Mouse (Mus musculus): ENCODE measurements around the gene Hspa5. TPM values are rescaled to one million over a fixed set of nuclear protein-coding genes. Genes with fewer than 3 reads are reported as not detected.
"Not testable (repeated sequence)": the region's sequence is repeated elsewhere in the genome, so short reads cannot be mapped to it uniquely, and the experiment has no call there.

Gene Hspa5
- polyA plus RNA-seq, 1 experiment = 519 TPM

DNA sequence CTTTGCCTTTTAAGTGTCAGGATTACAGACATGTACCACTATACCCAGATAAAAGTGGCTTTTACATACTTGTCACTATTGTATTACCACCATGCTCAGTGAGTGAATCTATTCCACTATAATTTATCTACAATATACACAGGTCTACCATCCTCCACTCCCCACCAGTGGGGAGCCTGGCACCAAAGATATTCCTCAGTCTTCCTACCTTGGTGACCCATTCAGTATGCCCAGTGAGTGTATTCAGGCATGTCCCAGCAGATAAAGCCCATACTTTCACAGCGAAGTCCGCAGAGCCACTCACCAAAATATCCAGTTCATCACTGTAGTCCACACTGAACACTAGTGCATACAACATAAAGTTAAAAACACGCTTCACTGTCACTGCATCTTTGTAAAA lies 39.0 kb downstream of the Hspa5 start:
- no peak overlapping the region for H3K9ac ChIP-seq (ENCODE audit: low read depth, poor library complexity, severe bottlenecking)
- no peaks in the 10 kb centered on the region for H3K4me1 ChIP-seq (ENCODE audit: control insufficient read depth, insufficient read depth, low read length)
- no peaks in the 10 kb centered on the region for H3K27me3 ChIP-seq (ENCODE audit: control insufficient read depth, insufficient read depth, low read length, poor library complexity, severe bottlenecking)
- no peak overlapping the region for H3K27ac ChIP-seq (ENCODE audit: insufficient read depth, low read length)
- no peak overlapping the region for H3K4me3 ChIP-seq (ENCODE audit: low read depth, low read length)
- no peaks in the 10 kb centered on the region for H3K9me3 ChIP-seq (replicated peaks; ENCODE audit: control insufficient read depth, insufficient read depth, low read length, poor library complexity, severe bottlenecking)
- TF ChIP-seq POLR2A (IDR thresholded peaks at IDR 0.05; ENCODE audit: insufficient read depth, low read length) (no peak), EP300 (IDR thresholded peaks at IDR 0.05; ENCODE audit: insufficient read depth, low read depth, low read length) (no peak), CTCF (IDR thresholded peaks at IDR 0.05; ENCODE audit: low read depth, low read length) (no peak)
- H3K36me3 ChIP-seq (ENCODE audit: control insufficient read depth, insufficient read depth, low read length, poor library complexity, severe bottlenecking) = peaks cover 61% of the 10 kb centered on the region

DNA sequence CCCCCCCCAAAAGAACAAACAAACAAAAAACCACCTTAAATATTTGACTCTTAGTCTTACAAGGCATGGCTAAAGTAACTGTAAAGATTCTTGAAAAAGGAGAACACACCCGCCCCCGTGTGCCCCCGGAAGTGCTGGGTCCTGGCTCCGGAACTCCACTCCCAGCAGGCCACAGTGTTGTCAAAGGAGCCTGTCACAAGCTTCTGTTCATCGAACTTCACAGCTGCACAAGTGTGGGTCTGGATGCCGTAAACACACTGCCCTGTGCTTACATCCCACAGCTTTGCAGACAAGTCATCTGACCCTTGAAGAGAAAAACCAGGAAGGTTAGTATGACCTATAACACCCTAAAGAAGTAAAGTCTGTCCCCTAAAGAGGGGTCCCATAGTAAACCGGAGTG lies 40.9 kb downstream of the Hspa5 start:
- H3K27me3 ChIP-seq (ENCODE audit: control insufficient read depth, insufficient read depth, low read length, poor library complexity, severe bottlenecking) = no peaks in the 10 kb centered on the region
- H3K36me3 ChIP-seq (ENCODE audit: control insufficient read depth, insufficient read depth, low read length, poor library complexity, severe bottlenecking) = peaks cover 57% of the 10 kb centered on the region
- H3K9me3 ChIP-seq (replicated peaks; ENCODE audit: control insufficient read depth, insufficient read depth, low read length, poor library complexity, severe bottlenecking) = no peaks in the 10 kb centered on the region
- no peak overlapping the region for H3K27ac ChIP-seq (ENCODE audit: insufficient read depth, low read length)
- no peaks in the 10 kb centered on the region for H3K4me1 ChIP-seq (ENCODE audit: control insufficient read depth, insufficient read depth, low read length)
- no peak for TF ChIP-seq CTCF (IDR thresholded peaks at IDR 0.05; ENCODE audit: low read depth, low read length)
- no peak for TF ChIP-seq EP300 (IDR thresholded peaks at IDR 0.05; ENCODE audit: insufficient read depth, low read depth, low read length)
- TF ChIP-seq POLR2A (IDR thresholded peaks at IDR 0.05; ENCODE audit: insufficient read depth, low read length) = no peak
- no peak overlapping the region for H3K9ac ChIP-seq (ENCODE audit: low read depth, poor library complexity, severe bottlenecking)
- H3K4me3 ChIP-seq (ENCODE audit: low read depth, low read length) = no peak overlapping the region

DNA sequence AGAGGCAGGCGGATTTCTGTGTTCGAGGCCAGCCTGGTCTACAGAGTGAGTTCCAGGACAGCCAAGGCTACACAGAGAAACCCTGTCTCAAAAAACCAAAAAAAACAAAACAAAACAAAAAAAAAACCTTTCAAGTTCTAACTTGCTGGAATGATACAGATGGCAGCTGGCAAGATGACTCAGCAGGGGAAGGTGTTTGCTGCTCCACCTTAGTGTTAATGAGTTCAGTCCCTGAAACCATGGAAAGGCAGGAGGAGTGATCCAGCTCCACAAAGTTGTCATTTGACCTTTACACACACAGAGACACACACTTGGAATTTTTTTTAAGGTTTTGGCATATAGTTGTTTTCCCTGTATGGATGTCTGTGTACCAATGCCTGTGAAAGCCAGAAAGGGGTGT lies 44.1 kb downstream of the Hspa5 start:
- peak overlapping the region; percentile 82 for H3K27ac ChIP-seq (ENCODE audit: insufficient read depth, low read length)
- peaks cover 44% of the 10 kb centered on the region for H3K36me3 ChIP-seq (ENCODE audit: control insufficient read depth, insufficient read depth, low read length, poor library complexity, severe bottlenecking)
- not testable (repeated sequence) for H3K9ac ChIP-seq (ENCODE audit: low read depth, poor library complexity, severe bottlenecking); H3K27me3 ChIP-seq (ENCODE audit: control insufficient read depth, insufficient read depth, low read length, poor library complexity, severe bottlenecking); H3K4me1 ChIP-seq (ENCODE audit: control insufficient read depth, insufficient read depth, low read length); H3K4me3 ChIP-seq (ENCODE audit: low read depth, low read length); H3K9me3 ChIP-seq (replicated peaks; ENCODE audit: control insufficient read depth, insufficient read depth, low read length, poor library complexity, severe bottlenecking)

DNA sequence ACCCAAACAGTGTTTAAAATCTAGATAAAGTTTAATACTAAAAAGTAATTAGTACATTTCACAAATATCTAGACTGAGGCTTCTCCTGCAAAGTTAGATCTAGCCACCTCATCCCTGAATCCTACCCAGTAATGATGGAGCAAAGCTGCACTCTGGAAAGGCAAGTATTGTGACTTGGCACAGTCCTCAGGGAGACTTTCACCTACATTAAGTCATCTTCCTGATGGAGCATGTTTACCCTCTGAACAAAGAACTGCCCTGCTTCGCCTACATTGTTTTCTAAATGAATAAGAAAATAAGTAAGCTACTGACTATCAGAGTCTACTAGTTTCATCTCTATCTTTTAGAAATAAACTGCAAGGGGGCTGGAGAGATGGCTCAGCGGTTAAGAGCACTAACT lies 46.7 kb downstream of the Hspa5 start:
- TF ChIP-seq POLR2A (IDR thresholded peaks at IDR 0.05; ENCODE audit: insufficient read depth, low read length) (no peak), EP300 (IDR thresholded peaks at IDR 0.05; ENCODE audit: insufficient read depth, low read depth, low read length) (no peak), CTCF (IDR thresholded peaks at IDR 0.05; ENCODE audit: low read depth, low read length) (no peak)
- no peak overlapping the region for H3K27ac ChIP-seq (ENCODE audit: insufficient read depth, low read length)
- H3K9me3 ChIP-seq (replicated peaks; ENCODE audit: control insufficient read depth, insufficient read depth, low read length, poor library complexity, severe bottlenecking) = no peaks in the 10 kb centered on the region
- H3K9ac ChIP-seq (ENCODE audit: low read depth, poor library complexity, severe bottlenecking) = no peak overlapping the region
- peaks cover 37% of the 10 kb centered on the region for H3K36me3 ChIP-seq (ENCODE audit: control insufficient read depth, insufficient read depth, low read length, poor library complexity, severe bottlenecking)
- no peak overlapping the region for H3K4me3 ChIP-seq (ENCODE audit: low read depth, low read length)
- H3K27me3 ChIP-seq (ENCODE audit: control insufficient read depth, insufficient read depth, low read length, poor library complexity, severe bottlenecking) = no peaks in the 10 kb centered on the region
- H3K4me1 ChIP-seq (ENCODE audit: control insufficient read depth, insufficient read depth, low read length) = no peaks in the 10 kb centered on the region

DNA sequence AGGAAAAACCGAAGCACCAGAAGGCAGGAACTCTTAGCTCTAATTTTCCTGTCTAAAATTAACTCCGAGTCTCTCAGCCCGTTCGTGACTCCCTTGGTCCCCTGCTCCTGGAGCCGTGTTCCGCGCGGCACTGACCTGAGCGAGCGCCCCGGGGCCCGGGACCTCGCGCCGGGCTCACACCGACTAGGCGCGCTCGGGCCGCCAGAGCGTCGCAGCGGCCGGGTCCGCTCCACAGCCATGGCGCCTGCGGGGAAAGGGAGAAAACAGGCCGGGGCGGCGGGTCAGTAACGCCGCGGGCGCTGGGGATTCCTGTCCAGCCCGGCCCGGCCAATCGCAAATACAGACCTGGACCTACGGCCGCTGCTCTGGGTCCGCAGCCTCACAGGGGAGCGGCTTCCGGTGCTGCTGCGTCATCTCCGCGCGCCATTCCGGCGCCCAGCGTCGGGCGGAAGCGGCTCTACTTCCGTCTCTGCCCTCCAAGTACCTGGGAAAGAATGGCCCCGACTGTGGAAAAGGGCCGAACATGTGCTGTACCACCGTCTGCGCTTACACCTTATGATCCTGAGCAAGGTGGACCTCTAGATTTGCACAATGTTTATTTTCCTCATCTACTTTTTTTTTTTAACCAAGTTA lies 54.2 kb downstream of the Hspa5 start, which contains the start of gene Fbxw2:
Fbxw2 (minus strand) TSS at position 485 of the 633 bp plus-strand sequence.
- Histone ChIP-seq H3K27ac (ENCODE audit: insufficient read depth, low read length) (peak within 1 kb of the TSS; percentile 39; the same call in 1 of the 2 replicates), H3K4me1 (ENCODE audit: control insufficient read depth, insufficient read depth, low read length) (peaks cover 2% of the 10 kb centered on the region), H3K4me3 (ENCODE audit: low read depth, low read length) (peak within 1 kb of the TSS; percentile 97), H3K27me3 (ENCODE audit: control insufficient read depth, insufficient read depth, low read length, poor library complexity, severe bottlenecking) (no peaks in the 10 kb centered on the region), H3K9me3 (replicated peaks; ENCODE audit: control insufficient read depth, insufficient read depth, low read length, poor library complexity, severe bottlenecking) (peaks cover 5% of the 10 kb centered on the region), H3K9ac (ENCODE audit: low read depth, poor library complexity, severe bottlenecking) (peak within 1 kb of the TSS; percentile 91), H3K36me3 (ENCODE audit: control insufficient read depth, insufficient read depth, low read length, poor library complexity, severe bottlenecking) (peaks cover 13% of the 10 kb centered on the region)
- TF ChIP-seq POLR2A (IDR thresholded peaks at IDR 0.05; ENCODE audit: insufficient read depth, low read length) (peak; percentile 78), EP300 (IDR thresholded peaks at IDR 0.05; ENCODE audit: insufficient read depth, low read depth, low read length) (no peak)

DNA sequence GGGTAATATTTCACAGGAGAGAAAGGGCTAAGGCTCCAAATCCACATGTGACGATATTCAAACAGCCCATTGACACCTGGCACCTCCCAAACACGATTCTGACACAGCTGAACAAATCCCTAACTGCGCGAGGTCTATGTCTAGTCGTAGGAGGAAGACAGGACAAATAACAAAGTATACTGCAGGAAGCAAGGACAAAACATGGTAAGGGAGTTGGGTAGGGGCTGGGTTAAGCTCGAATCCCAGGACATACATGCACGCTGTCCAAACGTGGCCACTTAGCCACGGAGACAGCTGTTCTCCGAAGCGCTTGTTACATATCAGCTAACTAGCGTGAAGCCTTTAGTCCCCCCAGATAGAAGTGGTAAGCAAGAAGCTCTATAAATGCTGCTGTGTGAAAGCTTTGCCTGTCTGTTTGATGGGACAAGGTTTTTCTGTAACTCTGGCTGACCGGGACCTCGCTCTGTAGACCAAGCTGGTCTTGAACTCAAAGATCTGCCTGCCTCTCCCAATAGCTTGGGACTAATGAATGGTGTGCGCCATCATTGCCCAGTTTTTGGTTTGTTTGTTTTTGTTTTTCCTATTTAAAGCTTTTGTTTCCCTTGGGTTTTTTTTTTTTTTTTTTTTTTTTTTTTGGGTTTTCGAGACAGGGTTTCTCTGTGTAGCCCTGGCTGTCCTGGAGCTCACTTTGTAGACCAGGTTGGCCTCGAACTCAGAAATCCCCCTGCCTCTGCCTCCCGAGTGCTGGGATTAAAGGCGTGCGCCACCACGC lies 54.9 kb downstream of the Hspa5 start:
- Histone ChIP-seq H3K4me3 (ENCODE audit: low read depth, low read length) (peak overlapping the region; percentile 97), H3K9ac (ENCODE audit: low read depth, poor library complexity, severe bottlenecking) (peak overlapping the region; percentile 91), H3K27ac (ENCODE audit: insufficient read depth, low read length) (peak overlapping the region; percentile 39; the same call in 1 of the 2 replicates), H3K9me3 (replicated peaks; ENCODE audit: control insufficient read depth, insufficient read depth, low read length, poor library complexity, severe bottlenecking) (peaks cover 5% of the 10 kb centered on the region), H3K36me3 (ENCODE audit: control insufficient read depth, insufficient read depth, low read length, poor library complexity, severe bottlenecking) (peaks cover 9% of the 10 kb centered on the region), H3K4me1 (ENCODE audit: control insufficient read depth, insufficient read depth, low read length) (peaks cover 2% of the 10 kb centered on the region), H3K27me3 (ENCODE audit: control insufficient read depth, insufficient read depth, low read length, poor library complexity, severe bottlenecking) (no peaks in the 10 kb centered on the region)
- TF ChIP-seq POLR2A (IDR thresholded peaks at IDR 0.05; ENCODE audit: insufficient read depth, low read length) = no peak

Other genes starting within 250 kb of the Hspa5 start
- gene Gapvd1, start 16.7 kb upstream of the Hspa5 start, polyA plus RNA-seq (2011; ENCODE audit: insufficient read depth, insufficient read length, low read depth, missing spikeins) = 86.3 and 92.7 TPM in 2 replicates
- gene Rabepk, start 27.9 kb downstream of the Hspa5 start, polyA plus RNA-seq (2011; ENCODE audit: insufficient read depth, insufficient read length, low read depth, missing spikeins) = 32.9 TPM in 2 replicates
- 74.5 and 82.0 TPM in 2 replicates for gene Fbxw2, start 54.3 kb downstream of the Hspa5 start, polyA plus RNA-seq (2011; ENCODE audit: insufficient read depth, insufficient read length, low read depth, missing spikeins)
- gene Gm34653, start 61.0 kb downstream of the Hspa5 start, polyA plus RNA-seq (2011; ENCODE audit: insufficient read depth, insufficient read length, low read depth, missing spikeins) = 4.6 and 4.7 TPM in 2 replicates
- 1.9 and 7.4 TPM in 2 replicates for gene Cutal, start 102.4 kb downstream of the Hspa5 start, polyA plus RNA-seq (2011; ENCODE audit: insufficient read depth, insufficient read length, low read depth, missing spikeins)
- gene Psmd5, start 103.0 kb downstream of the Hspa5 start, polyA plus RNA-seq (2011; ENCODE audit: insufficient read depth, insufficient read length, low read depth, missing spikeins) = 63.9 and 77.6 TPM in 2 replicates
- gene Phf19, start 142.1 kb downstream of the Hspa5 start, polyA plus RNA-seq (2011; ENCODE audit: insufficient read depth, insufficient read length, low read depth, missing spikeins) = 10.3 and 11.8 TPM in 2 replicates
- 1.2 and 5.1 TPM in 2 replicates for gene Traf1, start 189.8 kb downstream of the Hspa5 start, polyA plus RNA-seq (2011; ENCODE audit: insufficient read depth, insufficient read length, low read depth, missing spikeins)